Mouse (Mus musculus) heart, postnatal 14 days (tissue): ENCODE measurements around the gene Slc28a2. TPM values are rescaled to one million over a fixed set of nuclear protein-coding genes. Genes with fewer than 3 reads are reported as not detected.
"Not testable (repeated sequence)": the region's sequence is repeated elsewhere in the genome, so short reads cannot be mapped to it uniquely, and the experiment has no call there.

ENCODE experiments used
- DNase-seq, 2 experiments: peaks; one replicate each; pipeline ENCODE4 v3.0.0; 2021 to 2022
- intact Hi-C: fragments of 180-260 bp; cut with DNase I; formaldehyde crosslinking; loops from one replicate; pipeline ENCODE4 v1.15.1; 2025
- long read RNA-seq, 2 experiments: library from polyadenylated mRNA; stranded (forward); transcript quantifications; one replicate each; pipeline ENCODE4 v2.0.0; 2021
- total RNA-seq, 2 experiments: library from RNA; stranded (reverse); gene quantifications; 2 replicates each; pipeline ENCODE4 v1.2.3; 2021

Slc28a2 gene
- 10 to 100 TPM; 27.7 to 30.3 TPM for total RNA-seq
- long read RNA-seq, experiment 1, transcript Slc28a2-201 (18 exons, 3,852 nt), result major isoform, 11 of 28 reads
- long read RNA-seq, experiment 1, partial matches to known transcripts, result 3 of 28 reads
- long read RNA-seq, experiment 1, other reads (novel, unspliced or antisense), result 10 of 28 reads
- long read RNA-seq, experiment 2, transcript Slc28a2-201 (18 exons, 3,852 nt), result major isoform, 14 of 36 reads
- long read RNA-seq, experiment 2, transcript Slc28a2-202 (18 exons, 2,836 nt), result minor isoform, 10 of 36 reads
- long read RNA-seq, experiment 2, partial matches to known transcripts, result 1 of 36 reads
- long read RNA-seq, experiment 2, other reads (novel, unspliced or antisense), result 11 of 36 reads

DNA sequence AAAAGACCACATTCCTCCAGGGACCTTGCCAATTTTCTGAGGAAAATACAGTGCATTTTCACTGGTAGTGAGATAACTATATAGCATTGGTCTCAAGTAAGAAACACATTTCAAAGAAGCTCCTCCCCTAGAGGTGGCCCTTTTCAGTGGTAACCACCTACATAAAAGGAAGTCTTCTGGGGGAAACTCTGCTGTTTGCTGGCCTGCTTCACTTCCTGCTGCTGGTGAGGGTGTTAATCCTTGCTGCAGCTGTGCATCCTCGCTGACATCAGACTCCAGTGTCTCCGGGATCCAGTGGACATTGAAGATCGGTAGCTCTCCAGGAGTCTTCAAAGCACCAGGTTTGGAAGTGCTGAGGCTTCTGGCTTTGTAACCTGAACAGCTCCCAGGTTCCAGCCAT, at the start of gene Slc28a2:
Gene Slc28a2 (plus strand): TSS at position 278 of the 400 bp plus-strand sequence.
- peak in 1 of 2 experiments; percentile 19 for DNase-seq
- intact Hi-C loops, result not testable (repeated sequence)

DNA sequence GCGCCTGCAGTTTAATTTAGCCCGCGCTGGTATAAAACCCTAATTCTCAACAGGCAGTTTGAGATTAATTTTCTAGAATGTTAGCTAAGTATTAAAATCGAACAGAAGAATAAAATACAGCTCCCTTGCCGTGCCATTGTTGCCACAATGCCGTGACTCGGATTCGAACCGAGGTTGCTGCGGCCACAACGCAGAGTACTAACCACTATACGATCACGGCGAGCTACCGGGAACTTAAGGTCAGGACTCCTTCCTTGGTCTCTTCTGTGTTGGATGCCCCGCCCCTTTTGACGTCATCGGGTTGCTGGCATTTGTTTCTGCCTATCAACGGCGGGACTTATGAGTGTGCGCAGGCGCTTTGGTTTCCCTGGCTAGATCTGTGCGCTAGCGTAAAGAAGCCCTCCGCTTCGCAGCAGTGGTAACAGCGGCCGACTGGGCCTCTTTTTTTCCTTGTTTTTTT, 49.0 kb upstream of the Slc28a2 start:
- peak; percentile 94 to 97 for DNase-seq
- intact Hi-C loops, result loop anchor here (1.0 kb wide), 1 partner anchor 29 kb away; no protein-coding TSS in a partner anchor

DNA sequence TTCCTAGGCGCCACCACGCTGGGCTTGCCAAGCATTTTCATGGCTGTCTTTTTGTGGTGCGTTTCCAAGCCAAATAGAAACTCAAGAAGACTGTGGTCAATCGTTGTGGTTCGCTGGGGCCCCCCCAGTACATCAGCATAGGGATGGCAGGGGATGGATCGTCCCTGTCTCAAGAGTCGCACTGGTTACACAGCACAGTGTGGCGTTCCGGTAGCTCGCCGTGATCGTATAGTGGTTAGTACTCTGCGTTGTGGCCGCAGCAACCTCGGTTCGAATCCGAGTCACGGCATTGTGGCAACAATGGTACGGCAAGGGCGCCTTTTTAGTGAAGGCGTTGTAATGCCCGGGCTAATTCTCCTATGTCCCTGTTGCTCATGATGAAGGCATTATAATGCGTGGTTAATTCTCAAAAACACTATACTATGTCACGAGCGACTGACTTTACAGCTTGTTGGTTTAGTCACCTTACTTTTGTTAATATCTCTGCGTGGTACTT, 48.5 kb upstream of the Slc28a2 start:
- intact Hi-C loops, result loop anchor here (1.0 kb wide), 1 partner anchor 29 kb away; no protein-coding TSS in a partner anchor
- DNase-seq, result peak; percentile 70 to 71

DNA sequence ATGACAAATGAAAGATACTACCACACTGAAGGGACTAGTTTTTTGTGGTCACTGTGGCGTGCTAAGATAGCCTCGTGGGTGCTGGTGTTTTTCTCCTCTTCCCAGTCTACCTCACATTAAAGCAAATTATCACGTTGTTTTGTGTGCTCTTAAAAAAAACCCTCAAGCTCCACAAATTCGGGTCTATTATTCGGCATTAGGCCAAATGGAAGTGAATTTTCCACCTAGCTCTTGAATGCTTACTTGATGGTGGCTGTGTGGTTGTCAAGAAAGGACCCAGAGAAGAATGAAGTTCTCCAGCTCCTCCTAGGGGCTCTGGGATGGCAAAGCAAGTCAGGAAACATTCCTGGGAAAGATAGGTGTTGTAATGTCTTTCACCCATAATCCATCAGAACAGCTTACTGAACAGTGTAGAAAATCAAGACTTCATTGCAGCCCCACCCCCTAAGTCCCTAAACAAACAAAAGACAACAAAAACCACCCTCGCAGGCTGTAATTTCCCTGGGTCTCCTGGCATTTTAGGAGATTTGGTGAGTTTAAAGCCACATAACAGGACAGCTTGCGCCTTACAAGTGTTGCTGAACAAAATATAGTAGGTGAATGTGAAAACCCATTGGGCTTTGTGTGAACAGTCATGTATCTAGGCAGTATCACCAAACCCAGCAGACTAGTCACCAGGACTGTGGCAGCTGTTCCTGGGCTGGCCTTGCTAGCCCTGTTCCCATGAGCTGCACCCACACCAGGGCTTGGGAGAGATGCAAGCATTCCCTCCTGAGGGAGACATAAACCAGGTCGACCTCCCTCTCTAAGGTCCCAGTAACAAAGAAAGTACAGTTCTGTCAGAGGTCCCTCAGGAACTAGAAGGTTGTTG, 47.6 kb upstream of the Slc28a2 start:
- peak in 1 of 2 experiments; percentile 42 for DNase-seq
- intact Hi-C loops, result no loop called here

DNA sequence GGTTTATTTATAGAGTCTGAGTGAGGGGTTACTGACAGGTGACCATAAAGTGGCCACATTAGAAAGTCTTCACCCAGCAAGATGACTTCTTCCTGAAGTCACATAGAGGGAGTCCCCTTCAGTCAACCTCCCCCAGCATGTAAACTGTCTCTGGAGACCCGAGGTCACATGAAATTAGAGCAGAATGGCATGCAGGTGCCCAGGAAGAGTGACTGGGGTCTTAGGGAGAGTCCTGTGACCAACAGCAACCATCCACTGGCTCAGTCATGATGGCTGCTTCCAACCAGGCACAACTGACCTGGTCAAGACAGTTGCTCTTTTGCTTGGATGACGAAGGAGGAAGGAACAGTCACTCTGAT, 47.0 kb upstream of the Slc28a2 start:
- DNase-seq, result no peak

DNA sequence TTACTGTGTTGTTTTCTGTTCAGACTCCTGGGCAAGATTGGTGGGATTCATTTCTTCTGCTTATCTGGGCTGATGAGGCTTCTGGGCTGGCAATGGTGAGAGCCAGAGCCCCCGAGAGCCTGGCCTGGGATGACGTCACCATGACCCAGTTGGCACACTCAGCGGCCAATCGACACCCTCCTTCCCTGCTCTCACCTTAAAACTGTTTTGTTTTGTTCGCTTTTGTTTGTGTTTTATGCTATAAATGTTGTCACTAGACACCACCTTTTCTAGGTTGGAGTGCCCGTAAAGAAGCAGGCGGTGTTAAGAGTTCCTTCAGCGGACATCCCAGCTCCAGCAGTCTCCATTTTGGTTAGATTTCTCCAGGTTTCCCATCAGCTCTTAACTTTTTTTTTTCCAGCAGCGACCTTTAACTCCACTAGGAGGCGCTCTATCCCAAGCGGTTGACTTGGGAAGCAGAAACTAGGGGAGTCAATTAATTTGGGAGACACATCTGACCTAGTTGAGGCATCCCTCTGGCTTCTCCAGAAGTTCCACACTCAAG, 45.4 kb upstream of the Slc28a2 start:
- intact Hi-C loops, result loop anchor here (1.0 to 10.0 kb wide), 5 partner anchors 71 to 254 kb away; partner anchors contain the start of gene AA467197
- peak; percentile 59 to 70 for DNase-seq

More for the DNA sequence above, 47.0 kb upstream of the Slc28a2 start:
- intact Hi-C loops, result no loop called here

DNA sequence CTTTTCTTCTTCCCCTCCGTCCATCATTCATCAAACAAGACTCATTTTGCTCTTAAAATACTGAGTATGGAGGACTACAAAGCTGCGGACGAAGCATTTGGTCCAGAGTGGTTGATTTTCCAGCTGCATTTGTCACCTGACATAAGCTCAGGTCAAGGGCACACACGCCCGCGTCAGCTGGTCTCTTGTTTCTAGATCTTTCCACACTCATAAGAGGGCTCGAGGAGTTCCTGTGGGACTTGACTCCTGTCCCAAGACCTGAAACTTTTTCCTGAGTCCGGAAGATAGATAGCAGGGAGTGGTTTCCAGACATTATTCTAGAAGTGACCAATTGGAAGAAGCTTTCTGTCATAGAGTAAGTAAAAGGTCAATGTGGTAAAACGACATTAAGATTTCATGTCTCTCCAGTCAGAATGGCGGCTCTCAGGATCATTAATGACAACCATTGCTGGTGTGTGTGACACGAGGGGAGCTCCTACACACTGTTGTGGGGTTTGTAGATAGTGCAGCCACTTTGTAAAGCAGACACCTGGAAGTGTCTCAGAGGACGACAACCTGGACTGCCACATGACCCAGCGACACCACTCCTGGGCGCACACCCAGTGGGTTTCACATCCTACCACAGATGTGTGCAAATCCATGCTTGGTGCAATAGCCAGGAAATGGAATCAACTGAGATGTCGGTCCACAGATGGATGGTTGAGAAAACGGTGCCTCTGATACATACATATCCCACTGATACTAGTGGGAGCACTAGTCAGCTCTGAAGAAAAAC, 44.8 kb upstream of the Slc28a2 start:
- intact Hi-C loops, result loop anchor here (1.0 to 10.0 kb wide), 4 partner anchors 71 to 253 kb away; partner anchors contain the start of gene AA467197
- DNase-seq, result peak in 1 of 2 experiments; percentile 34

DNA sequence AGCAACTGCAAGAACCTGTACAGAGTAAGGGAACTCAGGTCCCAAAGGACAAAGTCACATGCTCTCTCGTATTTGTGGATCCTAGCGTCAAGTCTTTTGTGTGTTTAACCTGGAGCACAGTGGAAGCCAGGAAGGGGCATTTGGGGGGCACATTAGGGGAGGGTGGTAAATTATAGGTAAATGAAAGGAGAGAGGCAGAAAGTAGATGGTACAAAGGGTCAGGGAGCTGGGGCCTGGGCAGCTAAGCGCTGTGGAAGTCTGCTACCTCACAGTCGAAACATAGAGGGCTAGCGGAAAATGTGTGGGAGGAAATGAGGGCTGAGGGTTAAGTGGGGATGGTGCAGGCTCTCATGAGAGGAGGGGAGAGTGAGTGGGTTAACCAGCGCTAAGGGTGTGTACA, 44.2 kb upstream of the Slc28a2 start:
- DNase-seq, result no peak
- intact Hi-C loops, result loop anchor here (5.0 to 10.0 kb wide), 3 partner anchors 70 to 253 kb away; partner anchors contain the start of gene AA467197

DNA sequence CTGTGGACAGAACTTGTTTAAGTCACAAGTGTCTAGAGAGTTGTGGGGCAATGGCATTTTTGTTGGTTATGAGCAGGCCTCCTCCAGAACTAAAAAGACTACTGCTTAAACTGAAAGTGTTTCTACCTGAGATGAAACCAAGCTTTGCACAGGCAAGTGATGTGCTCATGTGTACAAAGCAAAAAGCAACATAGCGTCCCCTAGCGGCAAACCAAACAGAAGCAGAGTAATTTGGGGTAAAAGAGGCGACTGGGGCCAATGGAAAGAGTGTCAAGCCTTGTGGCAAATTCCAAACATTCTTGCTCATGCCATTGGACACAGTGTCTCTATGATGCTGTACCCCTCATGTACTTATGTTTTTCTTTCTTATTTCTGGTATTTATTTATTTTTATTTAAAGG, 41.2 kb upstream of the Slc28a2 start:
- DNase-seq, result no peak
- intact Hi-C loops, result loop anchor here (10.0 kb wide), 1 partner anchor 250 kb away; the partner anchor contains the start of gene AA467197

DNA sequence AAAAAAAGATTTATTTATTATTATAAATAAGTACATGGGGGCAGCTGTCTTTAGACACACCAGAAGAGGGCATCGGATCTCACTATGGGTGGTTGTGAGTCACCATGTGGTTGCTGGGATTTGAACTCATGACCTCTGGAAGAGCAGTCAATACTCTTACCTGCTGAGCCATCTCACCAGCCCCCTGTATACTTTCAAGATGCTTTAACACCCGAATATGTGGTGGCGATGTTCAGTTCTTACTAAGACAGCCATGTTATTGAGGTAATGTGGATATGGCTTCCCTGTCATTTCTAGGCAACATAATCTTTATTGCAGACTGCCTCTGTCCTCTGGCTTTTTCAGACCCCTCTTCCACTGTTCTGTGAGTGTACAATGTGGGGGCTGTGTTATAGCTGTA, 39.1 kb upstream of the Slc28a2 start:
- intact Hi-C loops, result loop anchor here (10.0 kb wide), 1 partner anchor 248 kb away; the partner anchor contains the start of gene AA467197
- not testable (repeated sequence) for DNase-seq

DNA sequence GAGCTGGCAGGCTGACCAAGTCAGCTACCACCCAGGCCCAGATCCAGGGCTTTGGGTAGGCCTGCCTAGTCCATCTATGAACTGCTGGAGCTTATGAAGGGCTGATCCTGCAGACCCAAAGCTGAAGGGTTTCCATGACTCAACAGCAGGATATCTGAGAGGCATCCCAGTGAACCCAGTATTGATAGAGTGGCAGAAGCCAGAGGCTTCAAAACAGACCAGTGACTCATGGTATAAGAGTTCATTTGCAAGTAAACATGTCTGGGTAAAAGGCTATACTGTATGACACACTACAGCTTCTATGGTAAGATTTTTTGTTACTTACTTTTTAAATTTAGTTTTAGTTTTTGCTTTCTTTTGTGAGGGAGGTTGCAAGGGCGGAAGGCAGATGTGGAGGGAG, 30.1 kb upstream of the Slc28a2 start:
- DNase-seq, result no peak
- intact Hi-C loops, result no loop called here

DNA sequence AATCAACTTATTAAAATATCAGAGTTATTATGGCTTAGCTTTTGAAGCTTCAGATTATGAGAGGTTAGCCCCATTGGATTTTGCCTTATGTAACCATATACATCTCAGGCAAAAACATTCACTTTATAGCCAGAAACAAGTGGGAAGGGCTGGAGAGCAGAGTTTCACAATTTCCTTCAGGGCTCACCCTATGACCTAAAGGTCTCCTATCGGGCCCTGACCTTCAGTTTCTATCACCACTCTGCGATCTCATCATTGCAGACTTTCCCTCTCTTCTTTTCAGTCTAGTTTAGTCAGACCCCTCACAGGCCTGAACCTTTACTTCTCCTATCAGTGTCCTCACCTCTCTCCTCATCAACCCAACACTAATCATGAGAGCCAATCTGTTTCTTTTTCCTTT, 18.7 kb upstream of the Slc28a2 start:
- no peak for DNase-seq
- intact Hi-C loops, result no loop called here

DNA sequence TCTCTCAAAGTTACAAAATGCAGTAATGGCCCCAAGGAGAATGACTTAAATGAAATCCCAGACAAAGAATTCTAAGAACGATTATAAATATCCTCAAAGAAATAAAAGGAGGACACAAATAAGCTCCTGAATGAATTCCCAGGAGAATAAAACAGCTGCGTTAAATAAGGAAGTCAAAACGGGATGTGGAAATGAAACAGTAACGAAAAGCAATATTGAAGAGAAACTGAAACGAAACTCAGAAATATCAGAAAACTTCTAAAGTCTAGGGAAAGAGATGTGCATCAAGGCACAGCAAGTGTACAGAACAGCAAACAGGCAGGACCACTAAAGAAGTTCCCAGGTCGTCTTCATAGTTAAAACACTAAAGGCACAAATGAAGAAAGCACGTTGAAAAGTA, 17.3 kb upstream of the Slc28a2 start:
- DNase-seq, result no peak
- intact Hi-C loops, result no loop called here

DNA sequence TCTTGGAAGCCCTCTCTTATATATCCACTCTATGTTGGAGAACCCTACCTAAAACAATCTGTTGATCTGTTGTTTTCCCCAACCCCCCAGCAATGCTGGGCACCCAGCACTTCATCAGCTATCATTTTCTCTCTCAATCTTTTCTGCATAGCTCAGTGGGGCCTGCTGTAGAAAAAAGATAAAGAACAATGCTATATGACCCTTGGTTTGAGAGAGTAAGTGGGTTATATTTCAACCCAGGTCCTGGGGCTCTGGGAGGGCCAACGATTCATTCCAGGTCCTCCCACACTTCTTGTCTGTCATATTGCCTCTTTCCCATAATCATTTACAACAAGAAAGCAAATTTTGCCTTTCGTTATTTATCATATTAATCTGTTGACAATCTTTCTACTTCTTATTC, 368 bp downstream of the Slc28a2 start:
- intact Hi-C loops, result not testable (repeated sequence)

DNA sequence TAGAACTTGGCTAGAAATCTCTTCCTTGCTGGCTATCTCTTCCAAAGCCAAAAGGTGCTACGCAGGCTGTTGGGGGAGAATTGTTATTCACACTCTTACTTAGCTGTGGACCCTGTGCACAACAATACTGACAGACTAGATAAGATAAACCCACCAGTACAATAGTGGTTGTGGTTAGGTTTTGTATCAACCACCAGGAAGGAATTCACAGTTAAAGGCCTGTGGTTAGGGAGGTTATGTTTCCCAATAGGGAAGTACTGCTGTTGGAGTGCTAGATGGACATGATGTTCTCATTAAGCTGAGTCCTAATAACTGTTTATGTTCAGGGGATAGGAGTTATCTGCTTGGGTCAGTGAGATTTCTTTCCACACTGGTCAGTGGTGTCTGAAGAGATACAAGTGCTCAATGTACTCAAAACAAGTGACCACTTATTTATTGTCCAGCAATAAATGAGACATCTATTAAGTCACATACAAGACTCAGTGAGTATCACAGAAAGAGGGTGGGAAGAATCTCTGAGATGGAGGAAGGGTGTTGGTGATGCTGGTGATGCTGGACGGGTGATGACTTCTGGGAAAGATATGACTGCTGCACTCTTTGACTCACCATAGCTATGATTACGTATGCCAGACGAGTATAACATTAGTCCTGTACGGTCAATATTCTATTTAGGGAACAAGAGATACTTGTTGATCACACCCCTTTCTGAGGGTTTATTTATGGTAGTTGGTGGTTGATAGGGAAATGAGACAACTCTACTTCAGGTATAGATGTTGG, 12.6 kb downstream of the Slc28a2 start:
- DNase-seq, intact Hi-C loops: not testable (repeated sequence)

More for the DNA sequence above, 368 bp downstream of the Slc28a2 start:
- not testable (repeated sequence) for DNase-seq

DNA sequence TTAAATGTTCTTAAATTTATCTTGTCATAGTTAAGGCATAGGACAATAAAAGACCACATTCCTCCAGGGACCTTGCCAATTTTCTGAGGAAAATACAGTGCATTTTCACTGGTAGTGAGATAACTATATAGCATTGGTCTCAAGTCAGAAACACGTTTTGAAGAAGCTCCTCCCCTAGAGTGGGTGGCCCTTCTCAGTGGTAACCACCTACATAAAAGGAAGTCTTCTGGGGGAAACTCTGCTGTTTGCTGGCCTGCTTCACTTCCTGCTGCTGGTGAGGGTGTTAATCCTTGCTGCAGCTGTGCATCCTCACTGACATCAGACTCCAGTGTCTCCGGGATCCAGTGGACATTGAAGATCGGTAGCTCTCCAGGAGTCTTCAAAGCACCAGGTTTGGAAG, 14.2 kb downstream of the Slc28a2 start:
- DNase-seq, intact Hi-C loops: not testable (repeated sequence)

DNA sequence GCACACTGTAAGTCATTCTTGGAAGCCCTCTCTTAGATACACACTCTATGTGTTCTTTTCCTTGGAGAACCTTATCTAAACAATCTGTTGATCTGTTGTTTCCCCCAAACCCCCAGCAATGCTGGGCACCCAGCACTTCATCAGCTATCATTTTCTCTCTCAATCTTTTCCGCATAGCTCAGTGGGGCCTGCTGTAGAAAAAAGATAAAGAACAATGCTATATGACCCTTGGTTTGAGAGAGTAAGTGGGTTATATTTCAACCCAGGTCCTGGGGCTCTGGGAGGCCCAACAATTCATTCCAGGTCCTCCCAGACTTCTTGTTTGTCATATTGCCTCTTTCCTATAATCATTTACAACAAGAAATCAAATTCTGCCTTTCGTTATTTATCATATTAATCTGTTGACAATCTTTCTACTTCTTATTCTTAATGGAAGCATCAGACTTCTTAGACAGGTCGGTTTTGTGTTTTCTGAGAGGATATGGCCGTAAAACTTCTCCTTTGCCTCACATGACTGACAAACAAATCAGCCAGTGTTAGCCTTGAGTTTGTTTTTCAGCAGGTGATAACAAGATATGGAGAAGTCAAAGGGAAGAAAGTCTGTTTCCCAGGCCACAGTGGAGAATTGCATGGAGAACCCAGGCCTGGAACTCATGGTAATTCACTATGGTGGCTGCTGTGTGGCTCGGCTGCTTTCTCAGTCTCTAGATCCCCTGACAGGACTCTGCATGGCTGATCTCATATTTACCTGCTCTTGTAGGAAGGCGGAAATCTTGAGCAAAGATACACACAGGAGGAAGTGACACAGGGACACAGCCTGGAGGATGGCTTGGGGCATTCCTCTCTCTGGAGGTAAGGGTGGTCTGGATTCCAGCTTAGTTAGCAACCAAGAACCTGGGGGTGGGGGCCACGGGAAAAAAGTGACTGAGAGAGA, 15.0 kb downstream of the Slc28a2 start:
- DNase-seq, result no peak

DNA sequence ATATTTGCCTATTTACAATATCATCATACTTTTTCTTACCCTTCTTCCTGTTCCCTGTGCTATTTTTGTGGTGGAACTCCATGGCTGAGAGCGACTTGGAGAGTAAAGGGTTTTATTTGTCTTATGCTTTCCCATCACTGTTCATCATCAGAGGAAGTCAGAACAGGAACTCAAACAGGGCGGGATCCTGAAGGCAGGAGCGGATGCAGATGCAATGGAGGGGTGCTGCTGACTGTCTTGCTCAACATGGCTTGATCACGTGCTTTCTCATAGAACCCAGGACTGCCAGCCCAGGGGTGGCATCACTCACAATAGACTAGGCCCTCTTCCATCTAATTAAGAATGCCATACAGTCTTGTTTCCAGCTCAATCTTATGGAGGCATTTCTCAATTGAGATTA, 24.1 kb downstream of the Slc28a2 start:
- DNase-seq, result no peak
- intact Hi-C loops, result loop anchor here (5.0 kb wide), 1 partner anchor 68 kb away; no protein-coding TSS in a partner anchor

More for the DNA sequence above, 15.0 kb downstream of the Slc28a2 start:
- intact Hi-C loops, result no loop called here
